Mouse (Mus musculus) MEL (cell line): ENCODE data around the gene P2rx6. TPM values are rescaled to one million over a fixed set of nuclear protein-coding genes. Genes with fewer than 3 reads are reported as not detected.

Experiments
- DNase-seq: peaks from one replicate; pipeline ENCODE4 v3.0.0; 2011; ENCODE audit warnings: low read depth, low spot score
- H3K27ac ChIP-seq: 2 replicates; pipeline ENCODE4 v1.5.1; 2012; ENCODE audit warnings: low read depth, mild to moderate bottlenecking, control low read depth, low read length, moderate library complexity; ENCODE audit not compliant: control insufficient read depth
- H3K27me3 ChIP-seq, 2 experiments: fragments of 150-350 bp in 1 of 2; sonication (generic) in 1 of 2; 2 replicates each; pipeline ENCODE4 v1.6.1; 2012; ENCODE audit warnings: low read length in 2 of 2, mild to moderate bottlenecking in 2 of 2, improper control_type of control experiment in 1 of 2, moderate library complexity in 1 of 2; ENCODE audit not compliant: insufficient read depth in 2 of 2, control insufficient read depth in 1 of 2
- H3K36me3 ChIP-seq, 2 experiments: 2 replicates each; pipeline ENCODE4 v1.6.1; 2012 to 2014; ENCODE audit warnings: low read length in 2 of 2, improper control_type of control experiment in 1 of 2, inconsistent platforms in 1 of 2, mild to moderate bottlenecking in 1 of 2; ENCODE audit not compliant: insufficient read depth in 2 of 2, control insufficient read depth in 1 of 2
- H3K4me1 ChIP-seq, 2 experiments: fragments of 150-350 bp in 1 of 2; sonication (generic) in 1 of 2; 2 replicates each; pipeline ENCODE4 v1.6.1; 2012; ENCODE audit warnings: low read length in 2 of 2, improper control_type of control experiment in 1 of 2, mild to moderate bottlenecking in 1 of 2; ENCODE audit not compliant: insufficient read depth in 2 of 2, control insufficient read depth in 1 of 2
- H3K4me3 ChIP-seq, 2 experiments: fragments of 150-350 bp in 1 of 2; sonication (generic) in 1 of 2; 2 replicates each; pipeline ENCODE4 v1.5.1; 2012; ENCODE audit warnings: low read depth in 2 of 2, low read length in 2 of 2, mild to moderate bottlenecking in 2 of 2, moderate library complexity in 2 of 2, control low read depth in 1 of 2, improper control_type of control experiment in 1 of 2; ENCODE audit not compliant: control insufficient read depth in 1 of 2, insufficient read depth in 1 of 2
- H3K79me2 ChIP-seq: 2 replicates; pipeline ENCODE4 v1.6.1; 2012; ENCODE audit warnings: mild to moderate bottlenecking, low read length, moderate library complexity; ENCODE audit not compliant: control insufficient read depth, poor library complexity, insufficient read depth
- H3K9ac ChIP-seq: 2 replicates; pipeline ENCODE4 v1.6.1; 2012; ENCODE audit warnings: low read depth, mild to moderate bottlenecking, control low read depth, low read length, moderate library complexity; ENCODE audit not compliant: control insufficient read depth, poor library complexity, severe bottlenecking
- H3K9me3 ChIP-seq: fragments of 150-350 bp; sonication (generic); replicated peaks from 2 replicates; pipeline ENCODE4 v1.6.1; 2012; ENCODE audit warnings: mild to moderate bottlenecking, low read length, improper control_type of control experiment, moderate library complexity; ENCODE audit not compliant: insufficient read depth
- BHLHE40 ChIP-seq: IDR thresholded peaks from 2 replicates; pipeline ENCODE4 v1.6.1; 2012; ENCODE audit warnings: low read depth, mild to moderate bottlenecking, inconsistent platforms, low read length, improper control_type of control experiment, borderline replicate concordance
- CTCF ChIP-seq, 3 experiments: IDR thresholded peaks in 2 of 3; conservative IDR thresholded peaks in 1 of 3; 2 replicates each; pipeline ENCODE4 v1.5.1; 2011 to 2012; ENCODE audit warnings: low read length in 3 of 3, low read depth in 2 of 3, mild to moderate bottlenecking in 2 of 3, improper control_type of control experiment in 1 of 3, inconsistent platforms in 1 of 3, mixed read lengths in 1 of 3, moderate library complexity in 1 of 3; ENCODE audit not compliant: control insufficient read depth in 1 of 3, insufficient read depth in 1 of 3, poor library complexity in 1 of 3, severe bottlenecking in 1 of 3
- ELF1 ChIP-seq: IDR thresholded peaks from 2 replicates; pipeline ENCODE4 v1.6.1; 2014; ENCODE audit warnings: low read depth, mild to moderate bottlenecking, inconsistent platforms, low read length, improper control_type of control experiment, moderate library complexity
- EP300 ChIP-seq, 2 experiments: IDR thresholded peaks; 2 replicates each; pipeline ENCODE4 v1.6.1; 2011; ENCODE audit warnings: improper control_type of control experiment in 2 of 2, low read length in 2 of 2, low read depth in 1 of 2, mild to moderate bottlenecking in 1 of 2
- GABPA ChIP-seq: IDR thresholded peaks from 2 replicates; pipeline ENCODE4 v1.6.1; 2012; ENCODE audit warnings: low read depth, mild to moderate bottlenecking, inconsistent platforms, low read length, improper control_type of control experiment, moderate library complexity
- MEF2A ChIP-seq: IDR thresholded peaks from 2 replicates; pipeline ENCODE4 v1.6.1; 2014; ENCODE audit warnings: low read depth, mild to moderate bottlenecking, inconsistent platforms, low read length, improper control_type of control experiment; ENCODE audit not compliant: poor library complexity, insufficient replicate concordance, severe bottlenecking; ENCODE audit errors: extremely low read depth
- MXI1 ChIP-seq: IDR thresholded peaks from 2 replicates; pipeline ENCODE4 v1.6.1; 2011; ENCODE audit warnings: mild to moderate bottlenecking, low read depth, low read length, improper control_type of control experiment
- NRF1 ChIP-seq: IDR thresholded peaks from 2 replicates; pipeline ENCODE4 v1.6.1; 2014; ENCODE audit warnings: low read depth, mild to moderate bottlenecking, inconsistent platforms, low read length, improper control_type of control experiment, moderate library complexity; ENCODE audit not compliant: poor library complexity, insufficient read depth, severe bottlenecking
- POLR2A ChIP-seq, 2 experiments: IDR thresholded peaks; 2 replicates each; pipeline ENCODE4 v1.6.1; 2011 to 2012; ENCODE audit warnings: low read length in 2 of 2, mild to moderate bottlenecking in 2 of 2, control low read depth in 1 of 2, improper control_type of control experiment in 1 of 2, low read depth in 1 of 2, moderate library complexity in 1 of 2; ENCODE audit not compliant: control insufficient read depth in 1 of 2, insufficient read depth in 1 of 2, poor library complexity in 1 of 2
- POLR2AphosphoS2 ChIP-seq: IDR thresholded peaks from 2 replicates; pipeline ENCODE4 v1.6.1; 2011; ENCODE audit warnings: low read length, improper control_type of control experiment
- RAD21 ChIP-seq: IDR thresholded peaks from 2 replicates; pipeline ENCODE4 v1.6.1; 2011; ENCODE audit warnings: mild to moderate bottlenecking, low read depth, low read length, improper control_type of control experiment
- SMC3 ChIP-seq: IDR thresholded peaks from 2 replicates; pipeline ENCODE4 v1.6.1; 2011; ENCODE audit warnings: low read depth, low read length, improper control_type of control experiment
- UBTF ChIP-seq: IDR thresholded peaks from 2 replicates; pipeline ENCODE4 v1.6.1; 2012; ENCODE audit warnings: low read depth, mild to moderate bottlenecking, inconsistent platforms, low read length, improper control_type of control experiment, moderate library complexity, borderline replicate concordance; ENCODE audit not compliant: insufficient read depth
- ZC3H11A ChIP-seq: IDR thresholded peaks from 2 replicates; pipeline ENCODE4 v1.6.1; 2012; ENCODE audit warnings: low read depth, mild to moderate bottlenecking, inconsistent platforms, low read length, improper control_type of control experiment
- ZKSCAN1 ChIP-seq: IDR thresholded peaks from 2 replicates; pipeline ENCODE4 v1.6.1; 2012; ENCODE audit warnings: low read depth, mild to moderate bottlenecking, inconsistent platforms, low read length, improper control_type of control experiment, moderate library complexity
- ZMIZ1 ChIP-seq: IDR thresholded peaks from 2 replicates; pipeline ENCODE4 v1.6.1; 2012; ENCODE audit warnings: low read depth, mild to moderate bottlenecking, inconsistent platforms, low read length, improper control_type of control experiment, moderate library complexity
- polyA plus RNA-seq, 2 experiments: library from polyadenylated mRNA; stranded (reverse) in 1 of 2; unstranded in 1 of 2; fragments of >175 nt in 1 of 2; fragments of >200 nt in 1 of 2; gene quantifications; 2 replicates each; pipeline versions ENCODE4 v1.2.1 to v1.2.4; 2012; ENCODE audit warnings: low replicate concordance in 2 of 2, low read depth in 1 of 2; ENCODE audit not compliant: insufficient read length in 2 of 2, insufficient read depth in 1 of 2, missing spikeins in 1 of 2
- total RNA-seq: library from RNA; depleted of rRNA; stranded (reverse); fragments of 300-350 nt; gene quantifications from 2 replicates; pipeline ENCODE4 v1.2.3, GENCODE M21; 2012

P2rx6 gene
- total and polyA plus RNA-seq, 3 experiments: 0.04 to 0.38 TPM; not detected in 1

DNA sequence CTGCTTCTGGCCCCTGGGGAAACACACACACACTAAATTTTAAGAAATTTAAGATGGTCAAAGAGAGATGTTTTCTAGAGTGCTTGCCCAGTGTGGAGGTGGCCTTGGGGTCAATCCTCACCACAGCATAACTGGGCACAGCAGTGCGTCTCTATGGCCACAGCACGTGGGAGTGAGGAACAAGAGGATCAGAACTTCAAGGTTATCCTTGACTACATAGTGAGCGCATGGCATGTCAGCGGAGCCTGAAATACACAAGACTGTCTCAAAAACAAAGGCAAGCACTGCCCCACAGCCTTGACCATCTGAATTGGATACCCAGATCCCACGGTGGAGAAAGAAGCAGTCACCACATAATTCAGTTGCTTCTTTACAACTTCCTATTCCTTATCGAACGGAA, 22.9 kb downstream of the P2rx6 start:
- H3K9ac ChIP-seq: no peak overlapping the region
- no peak for DNase-seq
- H3K4me3 ChIP-seq: no peak overlapping the region
- no peaks in the 10 kb centered on the region for H3K36me3 ChIP-seq
- H3K79me2 ChIP-seq: no peaks in the 10 kb centered on the region
- TF ChIP-seq POLR2AphosphoS2: no peak
- no peak for TF ChIP-seq UBTF
- TF ChIP-seq ZKSCAN1: no peak
- H3K4me1 ChIP-seq: no peaks in the 10 kb centered on the region
- no peak overlapping the region for H3K27ac ChIP-seq
- H3K27me3 ChIP-seq: peaks cover 2 to 4% of the 10 kb centered on the region in 2 experiments; a peak in 3 of 4 replicates
- no peaks in the 10 kb centered on the region for H3K9me3 ChIP-seq

DNA sequence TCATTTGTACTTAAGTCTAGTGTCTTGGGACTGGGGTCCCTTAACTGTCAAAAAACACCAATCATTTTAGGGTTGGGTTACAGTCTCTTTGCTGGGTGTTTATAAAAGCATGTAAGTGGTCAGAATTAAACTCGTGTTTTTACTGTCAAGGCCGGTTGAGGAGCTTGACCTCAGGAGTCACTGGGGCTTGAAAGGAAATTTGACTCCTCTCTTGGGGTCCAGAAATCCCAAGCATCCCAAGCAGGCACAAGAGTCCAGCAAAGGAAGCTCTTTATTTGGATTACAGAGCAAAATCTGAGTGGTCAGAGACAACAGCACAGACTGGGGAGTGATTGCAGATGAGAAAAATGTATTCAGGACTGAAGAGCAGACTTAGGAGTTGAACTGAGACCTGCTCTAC, 29.0 kb downstream of the P2rx6 start:
- Histone ChIP-seq H3K36me3 (no peaks in the 10 kb centered on the region), H3K4me3 (no peak overlapping the region), H3K27ac (no peak overlapping the region), H3K27me3 (peaks cover 5 to 6% of the 10 kb centered on the region in 2 experiments; a peak in 3 of 4 replicates), H3K79me2 (no peaks in the 10 kb centered on the region), H3K4me1 (no peaks in the 10 kb centered on the region), H3K9ac (no peak overlapping the region), H3K9me3 (no peaks in the 10 kb centered on the region)
- DNase-seq: no peak
- no peak for TF ChIP-seq NRF1
- TF ChIP-seq CTCF (IDR thresholded peaks at IDR 0.05 in 2 of 3, conservative IDR thresholded peaks at IDR 0.05 in 1 of 3; ENCODE audit: control insufficient read depth in 1 of 3, insufficient read depth in 1 of 3, low read depth in 2 of 3, low read length in 3 of 3, poor library complexity in 1 of 3, severe bottlenecking in 1 of 3): no peak
- no peak for TF ChIP-seq MXI1
- no peak for TF ChIP-seq EP300 (IDR thresholded peaks at IDR 0.05; ENCODE audit: low read depth in 1 of 2, low read length in 2 of 2)
- TF ChIP-seq UBTF: no peak
- no peak for TF ChIP-seq GABPA
- TF ChIP-seq BHLHE40: no peak
- TF ChIP-seq RAD21: no peak
- TF ChIP-seq ZMIZ1: no peak
- TF ChIP-seq MEF2A: no peak
- TF ChIP-seq ZC3H11A: no peak
- TF ChIP-seq POLR2A (IDR thresholded peaks at IDR 0.05; ENCODE audit: control insufficient read depth in 1 of 2, insufficient read depth in 1 of 2, low read depth in 1 of 2, low read length in 2 of 2, poor library complexity in 1 of 2): no peak
- no peak for TF ChIP-seq ELF1
- TF ChIP-seq ZKSCAN1: no peak
- no peak for TF ChIP-seq SMC3
